Mouse (Mus musculus) MN1 (cell line): ENCODE measurements around the gene Dnmt3a.
"Not testable (repeated sequence)": the region's sequence is repeated elsewhere in the genome, so short reads cannot be mapped to it uniquely, and the experiment has no call there.

Experiments used
- DNase-seq: peaks from one replicate; pipeline ENCODE4 v3.0.0-alpha.2; 2016; ENCODE audit warnings: low spot score

The Dnmt3a gene

DNA sequence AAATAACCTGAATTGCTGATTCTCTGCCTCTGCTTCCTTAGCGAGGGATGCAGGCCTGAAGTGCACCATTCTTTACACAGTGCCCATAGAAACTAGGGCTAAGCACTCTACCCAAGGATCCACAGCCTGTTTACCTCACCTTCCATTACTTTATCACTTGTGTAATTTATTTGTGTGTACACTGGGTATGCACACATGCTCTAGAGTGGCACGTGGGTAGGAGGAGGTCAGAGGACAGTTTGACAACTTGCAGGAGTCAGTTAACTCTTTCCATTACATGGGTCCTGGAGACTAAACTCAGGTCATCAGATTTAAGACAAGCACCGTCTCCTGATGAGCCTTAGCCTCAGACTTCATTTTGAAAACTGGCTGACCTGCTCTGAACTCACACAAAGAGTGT is 112.8 kb downstream of the Dnmt3a start:
- DNase-seq = no peak

DNA sequence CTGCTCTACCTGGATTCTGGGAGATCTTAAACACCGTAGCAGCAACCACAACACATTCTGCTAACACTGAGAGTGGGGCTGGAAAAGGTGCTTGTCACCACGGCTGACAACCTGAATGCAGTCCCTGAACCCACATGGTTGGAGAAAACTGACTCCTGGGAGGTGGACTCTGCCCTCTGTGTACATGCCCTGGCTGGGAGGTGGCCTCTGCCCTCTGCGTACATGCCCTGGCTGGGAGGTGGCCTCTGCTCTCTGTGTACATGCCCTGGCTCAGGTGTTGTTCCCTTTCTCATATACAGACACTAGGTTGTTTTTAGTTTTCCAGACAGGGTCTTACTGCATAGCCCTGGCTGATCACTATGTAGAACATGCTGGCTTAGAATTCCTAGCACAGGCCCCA is 113.6 kb downstream of the Dnmt3a start:
- no peak for DNase-seq

DNA sequence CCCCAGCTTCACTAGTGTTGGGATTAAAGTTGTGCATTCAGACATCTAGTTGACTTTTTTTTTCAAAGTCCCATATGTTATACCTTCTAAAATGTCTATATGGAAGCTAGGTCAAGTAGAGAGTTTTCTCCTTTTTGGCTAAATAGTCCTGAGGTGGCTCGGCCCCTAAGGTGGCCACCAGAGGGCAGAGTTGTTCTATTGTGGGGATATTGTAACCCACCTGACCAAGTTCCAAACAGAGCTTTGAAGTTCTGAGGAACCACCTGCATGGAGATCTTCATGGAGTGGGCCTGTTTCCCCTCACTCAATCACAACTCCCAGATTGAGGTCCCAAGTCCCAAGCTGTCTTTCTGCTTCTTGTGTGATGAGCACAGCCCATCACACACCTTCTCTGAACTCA is 120.3 kb downstream of the Dnmt3a start:
- DNase-seq = peak; percentile 72

DNA sequence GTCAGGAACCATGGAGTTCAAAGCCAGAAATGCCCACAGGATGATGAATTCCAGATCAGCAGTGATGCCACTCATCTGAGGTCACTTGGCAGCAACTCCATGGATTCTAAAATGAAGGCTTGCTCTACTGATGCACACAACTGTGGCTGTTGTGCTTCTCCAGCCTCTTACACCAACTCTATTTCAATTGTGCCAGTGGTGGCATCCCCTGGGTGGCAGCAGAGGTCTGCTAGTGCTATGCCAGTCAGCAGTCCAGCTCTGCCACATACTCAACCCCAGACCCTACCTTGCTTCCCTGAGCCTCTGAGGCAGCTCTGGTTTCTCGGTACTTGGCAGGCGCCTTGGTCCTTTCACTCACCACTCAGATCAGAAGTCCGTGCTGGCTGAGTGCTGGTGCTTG is 123.0 kb downstream of the Dnmt3a start:
- peak; percentile 84 for DNase-seq

DNA sequence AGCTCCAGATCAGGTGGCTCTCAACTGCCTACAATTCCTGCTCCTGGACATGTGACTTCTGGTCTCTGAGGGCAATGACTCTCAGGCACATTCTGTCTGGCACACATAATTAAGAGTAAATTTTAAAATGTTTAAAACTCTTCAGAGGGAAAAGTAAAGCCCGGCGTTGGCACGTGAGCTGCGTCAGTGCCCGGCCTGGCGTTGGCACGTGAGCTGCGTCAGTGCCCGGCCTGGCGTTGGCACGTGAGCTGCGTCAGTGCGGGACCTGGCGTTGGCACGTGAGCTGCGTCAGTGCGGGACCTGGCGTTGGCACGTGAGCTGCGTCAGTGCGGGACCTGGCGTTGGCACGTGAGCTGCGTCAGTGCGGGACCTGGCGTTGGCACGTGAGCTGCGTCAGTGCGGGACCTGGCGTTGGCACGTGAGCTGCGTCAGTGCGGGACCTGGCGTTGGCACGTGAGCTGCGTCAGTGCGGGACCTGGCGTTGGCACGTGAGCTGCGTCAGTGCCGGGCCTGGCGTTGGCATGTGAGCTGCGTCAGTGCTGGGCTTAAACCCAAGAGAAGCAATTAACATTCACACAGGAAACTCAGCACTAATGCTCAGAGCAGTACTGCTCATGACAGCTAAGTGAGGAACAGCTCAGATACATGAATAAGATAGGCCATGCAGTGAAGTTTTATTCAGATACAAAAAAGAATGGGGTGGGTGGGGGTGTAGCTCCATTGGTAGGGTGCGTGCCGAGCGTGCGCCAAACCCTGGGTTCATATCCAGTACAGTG is 124.5 kb downstream of the Dnmt3a start:
- DNase-seq = not testable (repeated sequence)

DNA sequence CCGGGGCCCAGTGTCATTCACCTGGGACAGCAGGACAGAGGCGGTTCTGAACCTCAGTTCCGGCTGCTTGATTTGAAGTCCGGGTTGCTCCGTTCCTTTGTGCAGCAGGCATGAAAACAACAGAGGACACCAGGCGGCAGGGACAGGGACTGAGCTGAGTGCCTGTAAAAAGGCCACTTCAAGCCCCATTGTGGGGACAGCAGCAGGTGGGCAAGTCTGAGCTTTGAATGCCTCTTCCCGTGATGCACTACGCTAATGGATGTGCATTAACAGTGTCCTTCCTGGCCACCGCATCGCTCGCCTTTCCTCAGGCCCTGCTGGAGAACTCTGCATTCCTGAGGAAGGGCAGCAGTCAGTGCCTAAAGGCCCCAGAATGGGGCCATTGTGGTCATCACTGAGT is 136.2 kb downstream of the Dnmt3a start:
- no peak for DNase-seq

DNA sequence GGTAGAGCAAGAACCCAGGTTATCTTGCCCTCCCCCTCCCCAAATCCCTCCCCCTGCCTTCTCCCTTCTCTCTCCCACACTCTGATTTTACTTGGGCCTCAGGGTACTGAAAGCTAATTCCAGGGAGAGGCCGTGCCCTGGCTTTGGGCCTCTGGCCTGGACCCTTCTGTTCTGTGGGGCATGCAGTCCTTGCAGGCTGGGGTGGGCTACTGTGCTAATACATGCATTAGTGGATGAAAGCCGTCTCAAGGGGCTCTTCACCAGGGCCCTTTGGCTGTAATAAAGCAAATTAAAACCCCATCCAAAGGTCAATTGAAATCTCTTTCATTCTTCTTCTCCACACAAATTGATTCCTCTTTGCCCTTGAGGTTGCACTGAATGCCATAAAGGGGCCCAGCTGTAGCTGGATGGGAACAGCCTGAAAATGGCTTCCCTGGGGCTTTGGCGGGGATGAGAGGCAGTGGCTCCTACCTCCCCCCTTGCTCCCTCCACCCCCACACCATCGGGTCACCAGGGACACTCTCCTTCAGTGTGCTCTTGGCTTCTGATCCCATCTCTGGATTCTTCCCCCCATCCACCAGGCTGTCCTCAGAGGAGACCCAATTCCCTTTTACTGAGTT is 138.8 kb downstream of the Dnmt3a start:
- no peak for DNase-seq

DNA sequence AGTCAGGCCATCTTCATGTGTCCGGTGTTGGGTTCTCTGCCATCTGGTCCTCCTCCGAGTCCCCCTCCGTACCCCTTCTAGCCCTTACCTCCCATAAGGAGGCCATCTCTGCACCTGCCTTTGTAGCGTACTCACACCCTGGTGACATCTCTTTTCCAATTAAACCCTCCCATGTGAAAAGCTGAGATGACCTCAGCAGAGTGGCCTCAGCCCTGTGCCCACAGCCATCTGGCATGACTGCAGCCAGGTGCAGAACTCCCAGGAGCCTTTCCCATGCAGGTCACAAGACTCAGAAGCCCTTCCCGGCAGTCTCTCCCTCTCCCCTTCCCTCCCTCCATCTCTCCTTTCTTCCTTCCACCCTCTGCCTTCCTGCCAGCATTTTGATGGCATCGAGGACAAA is 141.7 kb downstream of the Dnmt3a start:
- DNase-seq = peak; percentile 23

DNA sequence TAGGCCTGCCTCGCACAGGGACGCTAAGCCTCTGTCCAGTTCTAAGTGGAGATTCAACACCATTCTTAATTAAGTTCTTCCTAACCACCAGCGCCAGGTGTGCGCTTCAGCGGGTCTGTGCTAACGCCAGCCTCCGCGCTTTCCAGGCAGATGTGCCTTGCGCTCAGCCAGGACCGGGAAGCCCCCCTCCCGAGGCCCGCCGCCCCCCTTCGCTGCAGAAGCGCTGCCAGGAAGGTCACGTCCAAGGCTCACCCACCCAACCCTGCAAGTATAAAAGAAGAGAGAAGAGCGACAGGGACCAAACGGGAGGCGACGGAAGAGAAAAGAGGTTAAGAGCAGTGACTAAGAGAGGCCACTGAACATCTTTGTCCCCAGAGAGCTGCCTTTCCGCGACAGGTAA is 148.8 kb downstream of the Dnmt3a start, which contains the start of gene Pomc:
Pomc (plus strand) TSS at position 301 of the 400 bp plus-strand sequence.
- DNase-seq = no peak

DNA sequence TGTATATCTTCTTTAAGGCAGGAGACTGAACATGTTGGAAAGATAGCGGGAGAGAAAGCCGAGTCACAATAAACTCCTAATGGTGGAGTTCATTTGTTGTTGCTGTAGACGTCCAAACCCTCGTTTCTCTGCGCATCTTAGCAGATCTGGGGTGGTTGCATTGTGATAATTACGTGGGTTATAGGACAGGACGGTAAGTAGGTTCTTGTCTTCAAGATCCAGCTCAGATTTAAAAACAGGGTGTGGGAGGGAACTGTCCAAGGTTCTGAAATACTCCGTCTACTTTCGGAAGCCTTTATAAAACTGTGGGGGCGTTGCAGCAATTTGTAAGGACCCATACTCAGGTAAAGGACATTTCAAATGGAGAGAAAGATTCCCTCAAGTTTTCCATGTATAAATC is 149.6 kb downstream of the Dnmt3a start:
- DNase-seq = no peak

DNA sequence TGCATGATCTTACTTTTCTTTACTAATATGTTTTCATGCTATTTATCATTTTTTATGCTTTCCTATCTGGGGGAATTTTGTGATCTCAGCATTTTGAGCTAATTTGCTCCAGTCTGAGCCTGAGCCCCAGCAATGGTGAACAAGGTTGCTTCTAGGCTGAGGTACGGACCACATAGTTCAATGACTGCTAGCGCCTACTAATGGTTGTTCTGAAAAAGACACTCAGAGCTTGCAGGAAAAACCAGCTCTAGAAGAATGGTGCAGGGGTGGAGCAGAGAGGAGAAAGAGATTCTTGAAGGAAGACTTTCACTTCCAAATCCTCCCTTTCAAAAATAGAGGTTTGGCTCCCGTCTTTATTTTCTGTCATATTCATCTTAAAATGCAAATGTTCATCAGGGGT is 150.5 kb downstream of the Dnmt3a start:
- peak; percentile 27 for DNase-seq

DNA sequence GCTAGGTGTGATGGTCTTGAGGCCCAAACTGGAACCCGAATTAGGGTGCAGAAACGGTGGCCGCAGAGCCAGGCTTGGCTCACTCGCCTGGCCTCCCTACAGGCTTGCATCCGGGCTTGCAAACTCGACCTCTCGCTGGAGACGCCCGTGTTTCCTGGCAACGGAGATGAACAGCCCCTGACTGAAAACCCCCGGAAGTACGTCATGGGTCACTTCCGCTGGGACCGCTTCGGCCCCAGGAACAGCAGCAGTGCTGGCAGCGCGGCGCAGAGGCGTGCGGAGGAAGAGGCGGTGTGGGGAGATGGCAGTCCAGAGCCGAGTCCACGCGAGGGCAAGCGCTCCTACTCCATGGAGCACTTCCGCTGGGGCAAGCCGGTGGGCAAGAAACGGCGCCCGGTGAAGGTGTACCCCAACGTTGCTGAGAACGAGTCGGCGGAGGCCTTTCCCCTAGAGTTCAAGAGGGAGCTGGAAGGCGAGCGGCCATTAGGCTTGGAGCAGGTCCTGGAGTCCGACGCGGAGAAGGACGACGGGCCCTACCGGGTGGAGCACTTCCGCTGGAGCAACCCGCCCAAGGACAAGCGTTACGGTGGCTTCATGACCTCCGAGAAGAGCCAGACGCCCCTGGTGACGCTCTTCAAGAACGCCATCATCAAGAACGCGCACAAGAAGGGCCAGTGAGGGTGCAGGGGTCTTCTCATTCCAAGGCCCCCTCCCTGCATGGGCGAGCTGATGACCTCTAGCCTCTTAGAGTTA is 154.2 kb downstream of the Dnmt3a start:
- peak; percentile 97 for DNase-seq

DNA sequence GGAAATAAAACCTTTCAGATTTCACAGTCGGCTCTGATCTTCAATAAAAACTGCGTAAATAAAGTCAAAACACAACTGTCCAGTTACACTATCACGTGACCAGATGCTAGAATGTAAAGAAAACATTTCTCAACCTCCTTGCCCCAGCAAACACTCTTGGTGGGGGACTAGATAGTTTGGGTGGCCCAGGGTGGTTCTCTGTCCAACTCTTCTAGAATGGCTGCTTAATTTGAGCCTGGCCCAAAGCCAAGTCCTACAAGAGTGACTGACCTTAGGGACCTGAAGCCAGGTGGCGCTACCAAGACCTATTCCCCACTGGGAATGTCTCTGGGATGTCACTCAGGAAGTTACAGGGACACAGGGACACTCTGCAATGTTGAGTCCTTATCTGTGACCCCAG is 154.7 kb downstream of the Dnmt3a start:
- DNase-seq = peak; percentile 73
